Mouse (Mus musculus): ENCODE data around the gene Gxylt2.

Gene Gxylt2

GRCm38 (mm10) chr6:100704574-100705365 lies at the start of gene Gxylt2:
Gene Gxylt2, plus strand, starts transcription at chr6:100704734.
- peak; percentile 88 for DNase-seq (ENCODE audit: low spot score)

DNA sequence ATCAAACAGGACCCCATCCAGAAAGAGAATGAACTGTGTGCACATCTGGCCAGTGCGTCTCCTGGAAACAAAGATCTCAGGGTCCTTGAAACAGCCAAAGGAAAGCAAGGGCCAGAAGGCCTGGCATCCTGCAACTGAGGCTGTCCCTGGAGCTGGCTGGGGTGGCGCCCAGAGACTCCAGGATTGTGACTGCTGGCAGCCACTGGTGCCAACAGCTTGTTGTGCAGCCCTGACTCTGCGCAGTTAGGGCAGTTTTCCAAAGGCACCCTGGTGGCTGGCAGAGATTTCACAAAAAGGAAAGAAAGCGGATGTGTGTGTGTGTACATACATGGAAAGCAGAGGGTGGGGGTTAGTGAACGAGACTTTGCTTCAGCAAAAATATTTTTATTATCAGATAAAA lies 44.1 kb upstream of the Gxylt2 start:
- no peak for DNase-seq (ENCODE audit: low spot score)

GRCm38 (mm10) chr6:100662224-100662623 lies 42.3 kb upstream of the Gxylt2 start:
- no peak for DNase-seq (ENCODE audit: low spot score)

GRCm38 (mm10) chr6:100667644-100668043 lies 36.9 kb upstream of the Gxylt2 start:
- DNase-seq (ENCODE audit: low spot score): no peak

DNA sequence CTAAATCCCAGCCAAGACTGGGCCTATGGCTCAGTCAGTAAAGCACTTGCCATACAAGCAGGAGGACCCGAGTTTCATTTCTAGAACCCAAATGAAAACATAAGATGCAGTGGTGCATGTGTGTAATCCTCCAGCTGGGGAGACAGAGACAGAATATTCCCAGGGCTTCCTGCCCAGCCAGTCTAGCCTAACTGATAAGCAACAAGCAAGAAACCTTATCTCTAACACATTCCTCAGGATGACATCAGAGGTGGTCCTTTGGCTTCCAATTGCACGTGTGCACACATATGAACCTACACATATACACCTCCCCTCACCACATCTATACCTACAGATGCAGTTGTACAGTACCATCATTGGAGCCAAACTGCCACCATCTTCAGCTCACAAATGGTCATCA lies 35.7 kb upstream of the Gxylt2 start:
- DNase-seq (ENCODE audit: low spot score): no peak

- DNase-seq (ENCODE audit: low spot score): peak; percentile 66
Measured at GRCm38 (mm10) chr6:100670370-100670841, 34.1 kb upstream of the Gxylt2 start.

GRCm38 (mm10) chr6:100670880-100671344 lies 33.6 kb upstream of the Gxylt2 start, which contains the start of gene Shq1:
Gene Shq1, minus strand, starts transcription at chr6:100671157.
- DNase-seq (ENCODE audit: low spot score): peak; percentile 92

DNA sequence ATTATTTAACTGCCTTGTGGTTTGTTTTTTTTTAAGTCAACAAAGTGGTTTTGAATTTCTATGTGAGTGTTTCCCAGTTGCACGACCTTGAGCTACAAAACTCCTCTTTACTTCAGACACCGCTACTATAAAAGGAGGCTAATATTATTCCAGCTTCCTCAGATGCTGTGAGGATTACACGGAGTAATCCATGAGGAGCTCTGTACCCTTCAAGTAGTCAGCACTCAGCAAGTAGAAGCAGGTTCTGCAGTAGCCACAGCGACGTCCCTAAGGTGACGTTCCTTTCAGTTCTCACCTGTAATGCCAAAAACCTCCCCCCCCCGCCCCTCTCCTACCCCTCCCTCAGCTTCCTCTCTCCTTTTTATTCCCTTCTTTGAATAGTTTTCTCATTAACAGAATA lies 33.1 kb upstream of the Gxylt2 start:
- DNase-seq (ENCODE audit: low spot score): no peak

- peak; percentile 60 for DNase-seq (ENCODE audit: low spot score)
Measured at GRCm38 (mm10) chr6:100674974-100675373, 29.6 kb upstream of the Gxylt2 start.

DNA sequence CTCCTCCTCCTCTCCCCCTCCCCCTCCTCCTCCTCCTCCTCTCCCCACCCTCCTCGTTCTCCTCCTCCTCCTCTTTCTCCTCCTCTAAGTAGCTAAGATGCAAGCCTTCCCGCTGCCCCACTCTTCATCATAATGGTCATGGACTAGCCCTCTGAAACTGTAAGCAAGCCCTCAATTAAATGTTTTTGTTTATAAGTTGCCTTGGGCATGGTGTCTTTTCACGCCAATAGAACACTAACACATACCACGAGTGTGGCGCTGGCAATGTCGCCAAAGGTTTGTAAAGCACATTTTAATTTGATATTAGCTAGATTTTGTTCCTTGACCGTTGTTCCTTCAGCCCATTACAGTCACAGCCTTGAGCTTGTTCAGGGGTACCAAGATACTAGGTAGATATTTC lies 28.1 kb upstream of the Gxylt2 start:
- DNase-seq (ENCODE audit: low spot score): no peak

GRCm38 (mm10) chr6:100678636-100679035 lies 25.9 kb upstream of the Gxylt2 start:
- DNase-seq (ENCODE audit: low spot score): no peak

GRCm38 (mm10) chr6:100686341-100686740 lies 18.2 kb upstream of the Gxylt2 start:
- no peak for DNase-seq (ENCODE audit: low spot score)

DNA sequence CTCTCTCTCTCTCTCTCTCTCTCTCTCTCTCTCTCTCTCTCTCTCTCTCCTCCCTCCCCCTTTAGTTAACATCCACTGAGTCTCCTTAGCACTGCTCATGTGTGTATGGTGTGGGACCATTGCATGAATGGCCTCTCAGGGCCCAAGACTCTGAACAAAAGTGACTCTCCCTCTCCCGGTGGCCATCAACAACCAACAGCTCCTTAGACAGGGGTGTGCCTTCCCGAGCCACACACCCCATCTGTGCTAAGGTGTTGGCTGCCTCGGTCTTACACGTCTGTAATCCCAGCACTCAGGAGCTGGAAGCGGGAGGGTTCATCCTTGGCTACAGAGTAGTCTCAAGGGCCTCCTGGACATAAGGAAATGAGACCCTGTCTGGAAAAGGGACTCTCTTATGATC lies 4.5 kb upstream of the Gxylt2 start:
- no peak for DNase-seq (ENCODE audit: low spot score)

DNA sequence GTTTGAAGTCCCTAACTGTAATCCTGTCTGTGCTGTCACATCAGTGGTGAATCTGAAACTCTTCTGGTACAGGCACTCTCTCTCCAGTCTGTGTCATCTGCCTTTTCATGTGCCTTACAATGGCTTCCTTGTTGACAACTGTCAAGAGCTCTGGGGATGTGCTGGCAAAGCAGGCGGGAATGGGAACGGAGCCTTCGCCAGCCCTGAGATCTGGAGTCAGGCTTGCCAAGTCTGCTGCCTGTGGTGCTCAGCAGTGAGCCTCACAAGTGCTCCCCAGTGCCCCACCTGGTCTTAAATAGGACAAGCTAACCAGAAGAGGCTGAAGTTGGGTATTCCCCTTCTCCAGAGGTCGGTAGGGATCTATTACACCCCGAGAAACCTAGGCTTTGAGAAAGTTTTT lies 3.8 kb upstream of the Gxylt2 start:
- DNase-seq (ENCODE audit: low spot score): no peak

GRCm38 (mm10) chr6:100704197-100704573 lies 349 bp upstream of the Gxylt2 start:
- no peak for DNase-seq (ENCODE audit: low spot score)

- peak; percentile 61 for DNase-seq (ENCODE audit: low spot score)
Measured at GRCm38 (mm10) chr6:100705366-100705811, 855 bp downstream of the Gxylt2 start.

- no peak for DNase-seq (ENCODE audit: low spot score)
Measured at GRCm38 (mm10) chr6:100706861-100707260, 2.3 kb downstream of the Gxylt2 start.

- no peak for DNase-seq (ENCODE audit: low spot score)
Measured at GRCm38 (mm10) chr6:100707557-100707956, 3.0 kb downstream of the Gxylt2 start.

DNA sequence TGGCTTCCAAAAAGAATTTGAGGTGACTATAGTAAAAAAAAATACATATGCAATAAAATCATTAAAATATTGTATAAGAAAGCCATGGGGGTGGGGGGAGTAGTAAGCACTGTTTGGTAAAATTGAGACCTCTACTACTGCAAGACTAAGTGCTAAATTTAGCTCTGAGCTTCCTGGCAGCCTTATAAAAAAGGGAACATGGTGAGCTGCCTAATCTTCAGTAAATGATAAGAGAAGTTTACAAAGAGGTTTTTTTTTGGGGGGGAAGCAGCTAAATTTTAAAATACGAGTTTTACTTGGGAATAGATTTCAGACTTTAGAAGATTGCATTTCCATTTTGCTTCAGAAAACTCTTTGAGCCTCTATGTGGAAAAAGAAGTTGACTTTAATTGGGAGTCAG lies 3.7 kb downstream of the Gxylt2 start:
- DNase-seq (ENCODE audit: low spot score): no peak

DNA sequence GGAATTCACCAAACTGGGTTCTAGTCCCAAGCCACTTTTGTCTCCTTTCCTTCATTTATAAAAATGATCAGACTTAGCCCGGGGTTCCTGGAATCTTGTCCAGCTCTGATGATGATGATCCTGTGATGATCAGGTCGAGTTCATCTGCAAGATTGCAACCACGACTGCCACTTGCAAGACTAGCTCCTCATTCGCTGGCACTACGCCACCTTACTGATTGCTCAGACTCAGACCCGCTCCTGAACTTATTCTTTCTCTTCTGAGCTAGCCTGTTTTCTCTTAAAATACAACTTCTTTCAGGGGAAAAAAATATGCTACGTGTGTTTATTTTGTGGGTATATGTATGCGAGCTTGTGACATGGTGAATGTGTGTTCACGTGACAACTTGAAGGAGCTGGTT lies 4.5 kb downstream of the Gxylt2 start:
- no peak for DNase-seq (ENCODE audit: low spot score)

GRCm38 (mm10) chr6:100709483-100709882 lies 4.9 kb downstream of the Gxylt2 start:
- peak; percentile 42 for DNase-seq (ENCODE audit: low spot score)

GRCm38 (mm10) chr6:100710170-100710569 lies 5.6 kb downstream of the Gxylt2 start:
- DNase-seq (ENCODE audit: low spot score): peak; percentile 35

- no peak for DNase-seq (ENCODE audit: low spot score)
Measured at GRCm38 (mm10) chr6:100710866-100711265, 6.3 kb downstream of the Gxylt2 start.

Measured in embryo, embryonic 10 days (tissue).